Mouse (Mus musculus) testis, postnatal 14 days (tissue): ENCODE data around the gene Comtd1.

Source experiments
- DNase-seq: peaks from one replicate; pipeline ENCODE4 v3.0.0; 2021; ENCODE audit warnings: low spot score

Comtd1 gene

GRCm38 (mm10) chr14:21848166-21849154 is at the start of gene Comtd1:
Comtd1 (minus strand) TSS chr14:21848977.
- peak; percentile 90 for DNase-seq

DNA sequence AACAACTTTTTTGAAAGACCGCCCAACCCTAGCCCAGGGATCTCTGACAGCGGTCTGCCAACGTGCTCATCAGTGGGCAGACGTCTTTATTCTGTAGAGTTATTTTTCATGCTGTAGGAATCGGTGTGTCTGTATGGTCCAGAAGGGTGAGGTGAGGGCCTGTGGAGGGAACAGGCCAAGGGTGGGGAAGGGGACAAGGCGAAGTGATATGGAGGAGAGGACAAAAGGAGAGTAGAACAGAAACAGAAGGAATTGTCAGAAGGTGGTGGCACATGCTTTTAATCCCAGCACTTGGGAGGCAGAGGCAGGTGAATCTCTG is 43.5 kb upstream of the Comtd1 start:
- DNase-seq = no peak

DNA sequence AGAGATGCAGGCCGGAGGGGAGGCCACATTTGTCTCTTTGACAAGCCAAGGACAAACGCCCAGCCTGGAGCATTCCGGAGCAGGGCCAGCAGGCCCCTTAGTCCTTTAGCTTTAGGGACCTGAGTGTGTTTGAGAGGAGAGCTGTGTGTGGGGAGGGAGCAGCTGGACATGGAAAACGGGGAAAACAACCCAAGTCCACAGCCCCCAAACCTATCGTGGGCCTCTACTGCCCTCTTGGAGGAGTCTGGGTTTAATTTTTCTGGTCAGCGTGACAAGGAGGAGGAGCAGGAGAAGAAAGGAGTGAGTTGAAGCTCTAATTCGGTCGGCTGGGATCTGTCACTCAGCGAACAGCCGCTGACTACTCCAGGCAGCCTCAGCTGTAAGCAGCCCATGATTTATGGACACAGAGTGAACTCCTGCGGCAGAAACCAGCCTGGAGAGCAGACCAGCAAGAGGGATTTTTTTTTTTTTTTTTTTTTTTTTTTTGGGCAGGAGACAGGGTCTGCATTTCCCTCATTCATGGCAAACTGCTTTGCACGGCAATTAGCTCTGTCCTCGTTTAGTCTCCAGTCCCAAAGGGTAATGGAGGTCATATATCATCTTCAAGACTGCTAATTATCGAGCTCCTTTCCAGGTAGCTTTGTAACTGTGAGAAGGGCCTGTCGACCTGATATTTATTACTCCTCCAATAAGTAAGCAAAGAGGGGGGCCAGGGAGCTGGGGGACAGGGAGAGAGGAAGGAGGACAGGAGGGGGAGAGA is 43.0 kb upstream of the Comtd1 start:
- DNase-seq = no peak

DNA sequence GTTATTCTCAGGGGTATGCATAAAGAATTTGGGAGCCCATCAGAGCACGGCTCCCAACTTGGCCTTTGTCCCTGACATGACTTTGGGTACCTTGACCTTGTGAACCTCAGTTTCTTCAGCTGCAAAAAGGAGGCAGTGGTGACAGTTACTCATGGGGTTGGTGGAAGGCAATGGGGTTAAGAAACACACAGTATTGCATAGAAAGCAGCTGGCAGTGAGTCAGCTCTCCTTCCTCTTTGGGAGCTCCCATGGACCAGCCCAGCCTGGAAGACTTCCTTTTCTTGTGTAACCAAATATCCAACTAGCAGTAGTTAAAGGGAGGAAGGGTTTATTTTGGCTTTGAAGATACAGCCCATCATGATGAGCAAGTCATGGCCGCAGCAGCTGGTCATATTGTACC is 41.7 kb upstream of the Comtd1 start:
- DNase-seq = no peak

DNA sequence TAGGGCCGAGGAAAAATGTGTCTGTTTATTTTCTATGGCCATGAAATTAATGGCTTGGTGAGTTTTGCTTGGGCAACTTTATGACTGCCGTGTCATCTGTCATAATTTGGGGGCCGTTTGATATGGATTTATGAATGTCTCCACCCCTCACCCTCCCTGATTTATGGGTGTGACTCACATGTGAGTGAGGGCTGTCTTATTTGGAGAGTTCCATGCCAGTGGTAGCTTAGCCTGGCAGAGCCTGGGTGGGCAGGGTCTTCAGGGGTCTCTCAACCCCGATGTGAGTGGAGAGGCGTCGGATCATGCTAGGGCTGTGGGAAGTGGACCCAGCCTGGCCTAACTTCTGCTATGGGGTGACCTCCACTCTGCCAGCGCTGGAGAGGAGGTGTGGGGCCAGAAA is 18.0 kb upstream of the Comtd1 start:
- DNase-seq = no peak

DNA sequence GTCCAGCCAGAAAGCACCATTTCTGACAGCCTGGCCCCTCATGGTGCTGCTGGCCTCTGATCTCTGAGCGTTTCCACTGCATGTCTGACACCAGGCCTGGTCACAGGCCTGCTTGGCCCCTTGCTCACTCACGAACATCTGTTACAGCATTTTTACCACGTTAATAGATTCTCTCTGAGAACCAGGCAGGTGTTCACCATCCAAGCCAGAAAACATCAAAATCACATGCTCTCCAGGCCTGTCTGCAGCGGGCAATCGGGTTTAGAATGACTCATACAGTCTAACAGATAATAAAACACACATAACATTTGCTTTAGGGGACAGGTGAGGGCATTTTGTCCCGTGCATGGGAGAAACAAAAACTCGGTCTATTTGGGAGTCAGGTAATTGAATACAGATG is 17.5 kb upstream of the Comtd1 start:
- DNase-seq = no peak

DNA sequence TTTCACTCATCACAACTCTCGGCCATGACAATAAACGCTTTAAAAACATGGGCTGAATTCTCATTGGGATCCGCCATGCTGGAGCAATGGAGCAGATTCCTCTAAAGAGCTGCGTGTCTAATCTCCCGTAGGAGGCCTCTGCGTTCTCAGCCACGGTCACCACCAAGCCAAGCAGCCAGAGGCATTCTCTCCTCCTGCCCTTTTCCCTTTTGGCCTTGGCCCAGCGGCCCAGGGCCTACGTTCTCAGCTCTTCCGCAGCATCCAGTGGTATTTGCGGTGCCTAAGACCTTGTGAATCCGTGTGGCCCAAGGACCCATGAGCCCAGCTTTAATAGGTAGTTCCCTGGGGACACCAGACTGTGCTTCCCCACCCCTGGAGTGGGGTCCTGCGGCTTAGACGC is 8.1 kb upstream of the Comtd1 start:
- no peak for DNase-seq

DNA sequence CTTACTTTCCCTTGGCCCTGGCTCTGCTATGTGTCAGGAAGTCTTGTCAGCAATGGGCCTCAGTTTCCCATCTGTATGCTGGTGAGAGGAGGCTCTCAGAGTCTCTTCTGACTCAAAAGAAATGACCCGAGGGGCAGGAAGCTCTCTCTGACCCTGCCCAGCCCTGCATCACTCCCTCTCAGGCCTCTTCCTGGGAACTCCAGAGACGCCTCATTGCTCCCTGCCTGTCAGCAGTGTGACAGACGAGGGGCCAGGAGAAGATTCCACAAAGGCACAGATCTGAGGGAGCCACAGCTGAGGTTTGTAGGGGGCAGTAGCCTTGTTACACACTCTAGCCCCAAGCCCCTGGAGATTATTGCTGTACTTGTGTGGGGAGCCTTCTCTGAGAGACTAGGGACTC is 7.2 kb upstream of the Comtd1 start:
- no peak for DNase-seq

GRCm38 (mm10) chr14:21854271-21854670 is 5.5 kb upstream of the Comtd1 start:
- DNase-seq = no peak

DNA sequence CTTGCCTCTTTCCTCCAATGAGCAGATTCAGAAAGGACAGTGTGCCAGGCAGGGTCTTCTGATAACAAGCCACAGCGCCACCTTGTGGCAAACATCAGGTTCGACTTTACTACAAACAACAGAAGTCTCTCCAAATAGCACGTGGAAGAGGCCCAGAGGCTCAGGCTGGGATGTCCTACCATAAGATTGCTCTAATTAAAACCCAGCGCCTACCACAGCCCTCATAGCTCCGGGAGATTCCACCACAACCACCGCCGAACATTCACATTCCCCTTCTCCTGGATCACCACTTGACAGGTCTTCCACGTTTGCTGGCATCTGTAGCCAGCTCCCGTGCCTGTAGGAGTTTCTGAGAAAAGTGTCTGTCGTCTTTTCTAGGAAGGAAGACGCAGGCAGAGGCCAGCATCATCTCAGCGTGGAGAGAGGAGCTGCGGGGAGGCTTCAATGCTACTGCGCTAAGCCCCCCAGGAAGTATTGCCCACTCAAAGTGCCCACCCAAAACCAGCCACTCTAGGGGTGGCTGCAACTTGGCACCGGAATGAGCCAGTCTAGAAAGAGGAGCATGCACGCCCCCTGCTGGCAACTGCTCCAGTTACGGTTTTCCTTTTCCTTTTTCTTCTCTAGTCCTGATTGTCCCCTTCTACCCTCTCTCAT is 4.8 kb upstream of the Comtd1 start:
- DNase-seq = peak; percentile 71

DNA sequence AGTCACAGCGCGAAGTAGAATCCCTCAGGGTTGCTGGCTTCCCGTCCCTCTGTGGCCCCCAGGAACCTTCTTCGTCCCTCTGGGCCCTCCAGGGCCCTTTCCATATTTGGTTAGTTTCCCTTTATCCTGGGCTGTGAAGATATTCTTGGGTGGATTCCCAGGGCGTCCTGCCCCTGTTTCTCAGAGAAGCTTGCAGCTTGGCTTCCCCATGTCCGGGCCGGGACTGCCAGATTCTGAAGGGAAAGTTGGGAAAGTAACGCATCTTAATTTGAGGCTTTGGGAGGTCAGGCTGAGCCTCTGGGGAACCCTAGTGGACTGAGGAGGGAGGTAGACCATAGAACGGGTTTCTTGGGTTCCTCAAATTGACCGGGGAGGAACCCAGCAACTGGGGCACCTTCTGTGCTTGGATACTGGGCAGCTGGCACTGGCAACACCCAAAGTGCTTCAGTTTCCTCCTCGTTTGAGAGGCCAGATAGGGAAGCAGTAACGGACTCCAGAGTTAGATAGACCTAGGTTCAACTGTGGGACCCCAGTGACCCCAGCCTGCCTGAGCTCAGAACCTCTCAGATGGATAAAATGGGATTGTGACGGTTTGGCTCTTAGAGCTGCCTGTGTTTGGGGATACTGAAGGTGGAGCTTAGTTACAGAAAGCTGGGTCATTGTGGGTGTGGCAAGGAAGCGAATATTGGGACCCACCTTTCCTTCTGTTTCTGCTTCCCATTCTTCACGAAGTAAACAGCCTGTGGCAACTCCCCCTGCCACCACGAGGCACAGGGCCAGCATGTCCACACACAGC is 3.4 kb upstream of the Comtd1 start:
- DNase-seq = no peak

GRCm38 (mm10) chr14:21850419-21851127 is 1.8 kb upstream of the Comtd1 start:
- no peak for DNase-seq

DNA sequence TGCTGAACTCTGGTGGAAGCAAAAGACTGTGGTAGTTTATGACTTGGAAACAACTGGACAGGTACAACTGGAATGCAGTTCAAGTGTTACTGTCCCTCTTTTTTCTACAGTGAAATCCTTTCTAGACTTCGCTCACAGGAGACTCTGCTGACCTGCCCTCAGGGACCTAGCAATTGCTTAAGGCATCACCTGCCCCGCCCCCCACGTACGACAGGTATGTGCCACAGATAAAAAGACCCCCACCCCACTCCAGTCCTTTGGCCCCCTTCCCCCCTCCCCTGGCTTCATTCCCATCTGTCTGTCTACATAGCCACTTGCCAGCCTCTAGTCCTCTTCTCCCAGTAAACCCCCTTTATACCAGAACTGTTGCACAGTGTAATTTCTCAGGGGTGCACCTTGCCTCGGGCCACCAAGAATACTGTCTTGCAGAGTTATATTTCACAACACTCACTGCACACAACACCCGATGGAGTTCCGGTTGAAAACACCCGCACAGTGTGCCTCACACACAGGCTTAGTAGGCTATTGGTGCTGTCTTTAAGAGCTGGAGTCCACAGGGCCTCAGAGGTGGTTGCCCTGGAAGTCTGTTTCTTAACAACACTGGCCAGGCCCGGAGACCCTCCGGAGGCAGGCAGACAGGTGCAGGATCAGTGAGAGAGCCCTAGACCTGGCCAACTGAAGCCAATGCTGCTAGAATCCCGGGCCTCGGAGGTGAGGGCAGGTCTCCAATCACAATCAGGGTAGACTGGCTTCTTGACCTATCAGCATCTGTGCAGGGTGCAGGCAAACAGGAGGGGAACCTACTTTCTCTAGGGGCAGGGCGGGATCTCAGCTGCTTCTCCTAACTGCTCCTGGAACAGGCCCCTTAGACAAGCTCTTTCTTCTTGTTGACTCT is 994 bp upstream of the Comtd1 start:
- DNase-seq = no peak

GRCm38 (mm10) chr14:21847381-21848165 is 1.2 kb downstream of the Comtd1 start:
- DNase-seq = no peak

- DNase-seq = no peak
These were observed 1.9 kb downstream of the Comtd1 start for GRCm38 (mm10) chr14:21846827-21847380.

GRCm38 (mm10) chr14:21843263-21843662 is 5.5 kb downstream of the Comtd1 start:
- DNase-seq = no peak

DNA sequence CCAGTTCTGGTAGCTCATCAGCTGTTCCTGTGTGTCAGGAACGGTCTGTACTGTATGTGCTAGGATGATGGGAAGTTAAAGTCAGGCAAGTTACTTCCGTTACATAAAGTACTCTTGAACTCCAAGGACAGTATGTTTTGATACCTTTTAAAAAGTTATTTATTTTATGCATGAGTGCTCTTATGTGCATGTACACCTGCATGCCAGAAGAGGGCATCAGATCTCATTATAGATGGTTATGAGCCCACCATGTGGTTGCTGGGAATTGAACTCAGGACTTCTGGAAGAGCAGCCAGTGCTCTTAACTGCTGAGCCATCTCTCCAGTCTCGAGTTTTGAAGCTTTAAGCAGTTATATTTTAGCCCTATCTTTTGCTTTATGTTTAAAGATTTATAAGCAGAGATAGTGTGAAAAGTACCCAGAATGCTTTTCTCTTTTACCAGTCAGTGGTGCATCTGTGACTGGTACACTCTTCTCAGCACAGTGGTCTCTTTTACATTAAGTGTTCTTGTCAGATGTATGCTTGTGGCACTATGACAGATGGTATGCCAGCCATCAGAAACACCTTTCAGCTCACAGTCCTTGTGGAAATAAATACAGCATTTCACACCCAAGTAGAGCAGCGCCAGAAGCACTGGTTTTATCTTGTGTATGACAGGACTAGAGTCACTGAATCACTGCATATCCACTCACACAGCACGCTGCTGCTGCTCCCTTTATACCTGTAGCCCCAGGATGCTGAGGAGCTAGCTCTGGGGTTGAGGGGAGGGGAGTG is 6.8 kb downstream of the Comtd1 start:
- DNase-seq = no peak

- DNase-seq = no peak
These were observed 10.3 kb downstream of the Comtd1 start for GRCm38 (mm10) chr14:21838336-21839017.
